Mouse (Mus musculus) ovary, adult 18-20 months (tissue): ENCODE data around the gene 2610028H24Rik.

Source experiments
- DNase-seq: peaks from one replicate; pipeline ENCODE4 v3.0.0; 2022; ENCODE audit warnings: low spot score, mixed read lengths

2610028H24Rik gene

DNA sequence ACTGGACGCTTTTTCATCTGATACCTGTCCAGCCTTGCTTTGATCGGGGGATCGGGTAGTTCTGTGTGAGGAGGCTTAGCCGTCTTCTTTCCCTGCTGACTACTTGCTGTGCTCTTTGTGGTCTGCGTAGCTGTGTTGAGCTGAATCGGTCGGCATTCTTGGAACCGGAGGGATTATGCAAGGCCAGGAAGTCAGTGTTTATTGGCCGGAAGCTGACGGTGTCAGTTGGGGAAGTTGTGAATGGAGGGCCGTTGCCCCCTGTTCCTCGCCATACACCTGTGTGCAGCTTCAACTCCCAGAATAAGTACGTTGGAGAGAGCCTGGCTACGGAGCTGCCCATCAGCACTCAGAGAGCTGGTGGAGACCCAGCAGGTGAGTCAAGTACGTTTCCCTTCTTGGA lies 40.3 kb downstream of the 2610028H24Rik start:
- DNase-seq = no peak

DNA sequence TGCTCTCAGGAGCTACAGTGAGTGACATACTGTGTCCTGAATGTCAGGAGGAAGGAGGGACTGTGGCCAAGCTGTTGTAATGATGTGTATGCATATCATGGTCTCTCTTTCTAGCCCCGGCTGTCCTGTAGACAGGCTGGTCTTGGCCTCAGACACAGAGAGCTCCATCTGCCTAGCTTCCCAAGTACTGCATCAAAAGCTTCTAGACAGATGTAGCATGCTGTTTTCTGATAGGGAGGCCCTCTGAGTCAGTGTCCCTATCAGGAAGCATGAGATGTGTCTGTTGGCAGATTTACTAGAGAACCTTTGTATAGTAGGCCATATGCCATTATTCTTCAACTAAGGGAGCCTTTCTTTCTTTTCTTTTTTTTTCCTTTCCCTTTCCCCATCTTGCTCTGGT lies 44.6 kb downstream of the 2610028H24Rik start:
- DNase-seq = no peak

DNA sequence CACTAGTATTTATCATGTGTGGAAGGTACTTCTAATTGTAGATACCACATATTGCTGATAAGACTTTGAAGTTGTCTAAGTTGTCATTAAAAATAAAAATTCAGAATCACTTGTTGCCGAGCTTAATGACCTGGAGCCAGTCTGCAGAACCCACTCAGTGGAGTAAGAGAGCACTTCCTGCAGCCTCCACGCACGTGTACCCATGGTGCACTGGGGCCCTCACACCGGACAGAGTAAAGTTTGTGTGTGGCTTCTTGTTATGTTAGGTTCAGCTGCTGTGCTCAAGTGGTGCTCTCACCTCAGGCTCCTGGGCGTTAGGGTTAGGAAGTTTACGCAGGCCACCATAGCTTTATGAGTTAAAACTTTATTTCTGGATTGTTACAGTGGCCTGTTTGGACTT lies 46.6 kb downstream of the 2610028H24Rik start:
- DNase-seq = no peak

DNA sequence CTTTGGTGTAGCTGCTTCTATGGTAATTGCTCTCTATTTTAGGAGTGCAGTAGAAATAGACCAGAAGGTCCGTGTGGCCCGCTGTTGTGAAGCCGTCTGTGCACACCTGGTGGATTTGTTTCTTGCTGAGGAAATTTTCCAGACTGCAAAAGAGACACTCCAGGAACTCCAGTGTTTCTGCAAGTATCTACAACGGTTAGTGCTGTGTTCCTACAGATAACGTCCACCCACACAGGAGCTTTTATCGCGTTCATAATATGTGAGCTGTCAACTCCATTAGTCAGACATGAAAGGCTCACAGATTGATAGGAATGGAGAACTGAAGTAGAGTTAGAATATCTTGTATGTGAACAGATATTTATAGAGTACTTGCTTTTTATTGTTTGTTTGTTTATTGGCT lies 47.5 kb downstream of the 2610028H24Rik start:
- no peak for DNase-seq

DNA sequence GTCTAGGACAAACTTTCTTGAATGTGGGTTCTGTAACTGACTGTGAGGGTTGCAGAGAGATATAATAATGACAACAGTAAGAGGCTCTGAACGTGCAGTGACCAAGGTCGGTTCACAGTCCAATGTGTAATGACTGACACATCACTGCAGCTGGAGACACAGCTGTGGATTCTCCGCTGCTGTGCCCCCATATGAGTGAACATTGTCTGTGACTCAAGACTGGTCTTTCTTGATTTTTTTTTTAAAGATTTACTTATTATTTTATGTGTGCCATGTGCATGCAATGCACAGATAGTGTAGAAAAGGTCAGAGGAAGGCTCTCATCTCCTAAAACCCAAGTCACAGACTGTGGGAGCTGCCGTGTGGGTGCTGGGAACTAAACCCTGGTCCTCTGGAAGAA lies 48.6 kb downstream of the 2610028H24Rik start:
- DNase-seq = no peak

DNA sequence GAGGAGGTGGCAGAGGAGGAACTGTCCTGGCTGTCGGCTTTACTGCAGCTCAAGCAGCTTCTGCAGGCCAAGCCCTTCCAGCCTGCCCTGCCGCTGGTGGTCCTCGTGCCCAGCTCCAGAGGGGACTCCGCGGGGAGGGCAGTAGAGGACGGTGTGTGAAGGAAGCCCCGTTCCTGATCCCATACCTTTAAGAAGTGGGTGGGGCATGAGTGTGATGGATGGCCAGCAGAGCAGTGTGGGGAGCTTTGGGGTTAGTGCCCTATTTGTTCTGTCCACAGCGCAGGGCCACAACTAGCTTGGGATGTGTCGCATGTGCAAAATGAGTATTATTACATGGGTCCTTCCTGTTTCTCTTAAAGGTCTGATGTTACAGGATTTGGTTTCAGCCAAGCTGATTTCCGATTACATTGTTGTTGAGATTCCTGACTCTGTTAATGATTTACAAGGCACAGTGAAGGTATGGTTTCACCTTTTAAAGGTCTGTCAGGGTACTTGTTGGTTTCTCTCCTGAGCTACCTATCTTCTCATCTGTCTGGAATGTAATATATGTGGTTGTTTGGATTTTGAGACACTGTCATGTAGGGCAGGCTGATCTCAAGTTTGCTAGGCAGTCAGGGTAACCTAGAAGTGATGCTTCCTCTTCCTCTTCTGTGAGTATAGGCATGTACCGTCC lies 55.5 kb downstream of the 2610028H24Rik start:
- no peak for DNase-seq

DNA sequence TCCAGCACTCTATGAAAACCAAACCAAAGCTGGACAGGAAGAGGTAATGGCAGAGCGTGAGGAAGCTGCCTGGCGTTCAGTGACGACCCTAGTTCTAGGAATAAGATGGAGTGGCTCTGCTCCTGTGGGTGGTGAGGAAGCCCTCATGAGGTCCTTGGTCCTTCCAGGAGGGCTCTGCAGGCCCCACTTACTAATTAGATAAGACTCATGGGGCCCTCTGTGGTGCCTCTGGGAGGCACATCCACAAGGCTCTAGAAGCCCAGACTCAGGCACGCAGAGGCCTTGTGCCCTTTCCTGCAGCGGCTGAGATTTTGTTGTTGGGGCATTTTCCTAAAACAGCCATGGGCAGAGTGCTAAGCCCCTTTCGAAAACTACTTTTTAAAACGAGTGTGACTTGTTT lies 57.0 kb downstream of the 2610028H24Rik start:
- DNase-seq = no peak
